Mouse (Mus musculus): ENCODE data around the gene Mybphl. TPM values are rescaled to one million over a fixed set of nuclear protein-coding genes. Genes with fewer than 3 reads are reported as not detected.

Gene Mybphl
- polyA plus RNA-seq, 1 experiment, result 0.06 TPM

DNA sequence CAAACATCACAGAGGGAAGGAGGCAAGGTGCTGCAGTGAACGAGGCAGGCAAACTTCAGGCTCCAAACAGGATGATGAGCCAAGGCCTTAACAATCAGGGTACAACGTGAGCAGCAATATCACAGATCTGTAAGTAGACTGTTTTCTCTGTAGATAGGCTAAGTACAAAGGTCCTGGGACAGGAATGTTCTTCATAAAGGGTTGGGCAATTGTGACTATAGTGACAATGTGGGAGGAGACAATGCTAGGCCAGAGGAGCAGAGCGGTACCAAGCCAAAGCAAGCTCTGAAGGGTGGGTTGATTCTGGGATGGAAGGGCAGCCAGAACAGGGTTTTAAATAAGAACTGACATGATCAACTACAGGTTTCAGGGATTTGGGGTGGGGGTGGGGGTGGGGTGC is 3.1 kb downstream of the Mybphl start:
- no peak for DNase-seq (ENCODE audit: extremely low spot score in 1 of 2, low spot score in 1 of 2)

DNA sequence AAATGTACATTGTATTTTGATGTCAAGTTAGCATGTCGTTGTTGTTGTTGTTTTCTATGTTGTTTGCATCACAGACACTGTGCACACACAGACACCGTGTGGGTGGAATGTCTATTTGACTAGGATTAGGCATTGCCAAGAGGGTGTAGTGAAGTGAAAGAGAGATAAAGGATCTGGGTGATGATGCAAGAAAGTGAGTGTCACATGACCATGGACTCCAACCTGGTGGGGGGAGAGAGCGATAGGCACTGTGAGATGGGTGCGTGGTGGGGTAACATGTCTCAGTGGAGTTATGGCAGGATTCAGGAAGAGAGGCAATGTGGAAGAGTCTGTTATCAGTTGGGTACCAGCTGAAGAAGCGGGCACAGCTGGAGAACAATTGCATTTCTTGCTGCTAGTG is 4.0 kb downstream of the Mybphl start:
- no peak for DNase-seq (ENCODE audit: extremely low spot score in 1 of 2, low spot score in 1 of 2)

DNA sequence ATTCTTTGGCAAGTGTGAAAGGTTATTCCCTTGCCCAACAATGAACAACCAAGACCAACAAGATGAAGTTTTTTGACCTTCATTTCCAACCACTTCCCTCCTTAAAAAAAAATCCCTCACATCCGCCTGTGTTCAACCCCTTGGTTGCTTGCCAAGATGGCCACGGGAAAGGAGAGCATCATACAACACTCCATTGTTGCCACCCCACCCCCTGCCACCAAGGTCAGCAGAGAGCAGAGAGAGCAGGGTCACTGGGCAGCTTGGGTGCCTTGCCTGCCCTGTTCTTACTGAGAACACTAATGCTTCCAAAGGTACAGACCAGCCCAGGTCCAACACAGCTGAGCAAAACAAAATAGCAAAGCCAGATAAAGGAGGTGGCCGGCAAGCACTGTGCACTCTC is 7.6 kb downstream of the Mybphl start:
- DNase-seq (ENCODE audit: extremely low spot score in 1 of 2, low spot score in 1 of 2), result no peak

DNA sequence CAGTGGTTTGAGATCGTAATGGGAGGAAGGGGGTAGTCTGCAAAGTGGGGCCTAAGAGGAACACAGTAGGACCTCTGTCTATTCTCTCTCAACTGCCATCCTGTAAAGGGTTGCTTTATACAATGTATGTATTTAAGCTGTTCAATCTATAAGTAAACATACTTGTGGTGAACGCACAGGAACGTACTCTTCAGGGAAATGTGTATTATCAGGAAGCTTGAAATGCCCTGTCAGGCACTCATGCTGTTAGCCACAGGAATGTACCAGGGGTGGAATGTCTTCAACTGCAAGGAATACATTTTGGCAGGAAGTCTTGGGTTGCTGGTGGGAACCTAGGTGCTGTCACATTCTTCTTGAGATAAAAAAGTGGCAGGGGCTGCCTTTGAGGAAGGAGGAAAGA is 8.0 kb downstream of the Mybphl start:
- no peak for DNase-seq (ENCODE audit: extremely low spot score in 1 of 2, low spot score in 1 of 2)

DNA sequence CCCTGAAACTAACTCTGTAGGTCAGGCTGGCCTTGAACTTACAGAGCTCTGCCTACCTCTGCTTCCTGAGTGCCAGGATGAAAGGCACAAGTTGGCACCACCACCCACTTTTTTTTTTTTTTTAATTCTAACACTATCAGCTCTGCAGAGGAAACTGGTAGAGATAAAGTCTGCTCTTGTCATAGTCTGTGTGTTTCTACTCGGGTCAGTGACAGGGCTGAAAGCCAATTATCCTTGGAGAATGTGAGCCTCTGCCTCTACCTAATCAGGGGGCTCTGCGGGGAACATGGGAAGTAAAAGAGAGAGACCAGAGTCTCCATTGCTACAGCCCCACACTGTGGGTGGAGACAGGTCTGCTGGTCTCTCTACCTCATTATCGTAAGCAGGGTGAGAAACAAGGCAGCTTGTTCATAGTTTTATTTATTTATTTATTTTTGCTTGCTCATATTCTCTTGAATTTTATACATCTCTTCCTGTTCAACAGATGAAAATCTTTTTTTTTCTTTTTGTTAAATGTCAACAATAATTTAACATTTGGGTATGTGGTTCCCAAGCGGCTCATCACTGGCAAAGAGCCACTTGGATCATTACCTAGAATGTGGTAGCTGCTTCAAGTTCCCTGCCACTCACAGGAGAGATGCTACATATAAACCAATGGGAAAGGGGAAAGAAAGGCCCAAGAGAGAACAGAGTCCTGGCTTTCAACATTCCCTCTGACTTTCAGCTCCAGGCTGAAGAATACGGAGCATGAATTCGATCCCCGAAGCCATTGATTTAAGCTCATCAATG is 14.4 kb downstream of the Mybphl start:
- peak in 1 of 2 experiments; percentile 51 for DNase-seq (ENCODE audit: extremely low spot score in 1 of 2, low spot score in 1 of 2)

DNA sequence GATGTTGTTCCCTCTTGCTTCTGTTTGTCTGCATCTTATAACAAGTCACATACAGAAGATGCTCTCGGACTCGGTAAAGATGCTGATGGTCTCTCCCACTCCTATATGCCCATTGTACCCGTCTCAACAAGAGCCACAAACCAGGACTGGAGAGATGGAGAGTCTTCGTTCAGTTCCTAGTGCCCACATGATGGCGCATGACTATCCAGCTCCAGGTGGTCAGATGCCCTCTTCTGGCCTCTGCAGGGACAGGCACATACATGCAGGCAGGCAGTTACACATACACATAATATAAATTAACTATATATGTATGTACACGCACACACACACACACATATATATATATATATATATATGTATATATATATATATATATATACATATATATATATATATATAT is 16.0 kb downstream of the Mybphl start:
- DNase-seq (ENCODE audit: extremely low spot score in 1 of 2, low spot score in 1 of 2), result no peak

DNA sequence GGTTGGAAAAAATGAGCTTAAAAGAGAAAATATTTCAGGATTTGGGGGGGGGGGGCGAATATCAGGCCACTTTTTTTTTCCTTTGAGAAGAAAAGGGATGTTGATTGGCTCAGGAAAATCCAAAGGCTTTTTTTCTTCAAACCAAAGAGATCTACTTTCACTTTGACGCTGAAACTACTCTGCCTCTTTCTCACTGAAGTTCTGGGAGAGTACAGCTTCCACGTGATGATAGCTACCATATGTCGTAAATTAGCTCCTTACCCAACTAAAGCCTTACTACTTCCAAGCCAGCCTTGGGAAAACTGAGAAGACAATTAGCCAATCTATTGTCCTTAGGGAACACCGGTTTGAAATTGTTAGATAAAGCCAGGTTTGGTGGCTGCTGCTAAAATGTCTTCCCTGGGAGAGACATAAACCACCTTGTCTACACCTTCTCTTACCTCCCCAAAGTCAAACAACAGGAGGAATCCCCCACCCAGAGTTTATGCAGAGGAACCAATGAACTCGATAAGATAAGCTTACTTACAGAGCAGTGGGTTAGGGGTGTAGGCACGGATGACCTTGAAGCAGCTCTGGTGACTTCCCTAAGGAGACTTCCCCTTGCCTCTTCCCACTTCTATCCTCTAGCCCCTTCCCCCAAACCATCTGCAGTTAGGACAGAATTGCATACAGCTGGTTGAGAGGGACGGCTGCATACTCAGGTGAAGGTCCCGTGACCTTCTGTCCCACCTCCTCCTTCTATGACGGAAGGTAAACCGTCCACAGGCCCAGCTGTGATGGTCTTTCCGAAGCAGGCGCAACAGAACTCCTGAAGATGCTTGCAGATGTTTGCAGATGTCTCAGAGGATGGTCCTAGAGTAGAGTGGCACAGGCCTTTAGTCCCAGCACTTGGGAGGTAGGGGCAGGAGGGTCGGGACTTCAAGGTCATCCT is 17.5 kb downstream of the Mybphl start:
- peak in 1 of 2 experiments; percentile 60 for DNase-seq (ENCODE audit: extremely low spot score in 1 of 2, low spot score in 1 of 2)

DNA sequence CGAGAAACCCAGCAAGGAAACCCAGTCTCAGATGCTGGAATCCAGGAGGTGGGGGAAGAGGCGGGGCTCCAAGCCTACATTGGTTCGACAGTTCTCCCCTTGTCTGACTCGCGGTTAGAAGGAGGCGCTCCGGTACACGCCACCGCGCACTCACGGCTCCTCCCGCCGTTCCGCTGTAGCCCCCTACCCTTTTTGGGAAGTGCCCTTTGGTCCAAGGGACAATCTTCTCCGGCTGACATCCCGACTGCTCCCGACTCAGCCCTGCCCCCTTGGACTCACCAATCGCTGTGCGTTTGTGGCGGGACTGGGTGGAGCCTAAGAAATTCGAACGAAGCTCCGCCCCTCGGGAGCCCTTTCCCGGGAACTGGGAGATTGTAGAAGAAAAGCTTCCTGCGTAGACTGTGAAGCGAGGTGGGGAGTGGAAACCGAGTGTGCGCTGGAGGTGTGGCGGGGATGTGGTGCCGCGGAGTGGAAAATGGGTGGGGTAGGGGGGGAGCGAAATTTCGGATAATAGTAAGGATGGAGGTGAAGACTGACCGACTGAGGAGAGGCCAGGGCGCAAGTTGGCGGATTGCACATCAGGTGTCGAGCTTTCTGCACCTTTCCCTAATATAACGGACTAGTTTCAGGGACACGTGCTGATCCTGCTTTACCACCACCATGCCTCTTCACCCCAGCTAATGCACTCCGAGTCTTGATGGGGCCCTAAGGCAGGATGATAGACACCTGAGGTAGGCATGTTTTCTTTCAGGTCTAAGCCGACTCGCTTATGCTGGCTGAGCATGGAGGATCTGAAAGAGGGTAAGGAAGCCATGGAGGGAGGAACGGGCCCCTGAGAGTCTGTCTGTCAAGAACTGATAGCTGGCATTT is 19.0 kb downstream of the Mybphl start, which contains the start of gene Psrc1:
Gene Psrc1, plus strand, starts transcription at position 355 of the 870 bp plus-strand sequence.
- peak; percentile 80 to 90 for DNase-seq (ENCODE audit: extremely low spot score in 1 of 2, low spot score in 1 of 2)

DNA sequence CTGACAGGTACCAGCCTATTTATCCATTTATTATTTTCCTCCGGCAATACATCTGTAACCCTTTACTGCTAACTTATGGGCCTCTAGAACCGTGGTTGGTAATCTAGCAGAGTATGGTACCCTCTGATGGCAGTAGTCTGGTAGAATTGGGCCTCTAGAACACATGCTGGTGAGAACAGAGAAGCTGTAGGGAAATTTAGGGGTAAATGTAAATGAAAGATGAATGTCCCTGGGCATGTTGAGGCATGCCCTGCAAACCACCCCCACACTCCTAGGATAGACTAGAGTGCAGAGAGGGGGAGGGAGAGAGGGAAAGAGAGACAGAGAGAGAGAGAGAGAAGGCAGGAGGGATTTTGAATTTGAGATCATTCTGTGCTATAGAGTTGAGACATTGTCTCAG is 19.7 kb downstream of the Mybphl start:
- no peak for DNase-seq (ENCODE audit: extremely low spot score in 1 of 2, low spot score in 1 of 2)

DNA sequence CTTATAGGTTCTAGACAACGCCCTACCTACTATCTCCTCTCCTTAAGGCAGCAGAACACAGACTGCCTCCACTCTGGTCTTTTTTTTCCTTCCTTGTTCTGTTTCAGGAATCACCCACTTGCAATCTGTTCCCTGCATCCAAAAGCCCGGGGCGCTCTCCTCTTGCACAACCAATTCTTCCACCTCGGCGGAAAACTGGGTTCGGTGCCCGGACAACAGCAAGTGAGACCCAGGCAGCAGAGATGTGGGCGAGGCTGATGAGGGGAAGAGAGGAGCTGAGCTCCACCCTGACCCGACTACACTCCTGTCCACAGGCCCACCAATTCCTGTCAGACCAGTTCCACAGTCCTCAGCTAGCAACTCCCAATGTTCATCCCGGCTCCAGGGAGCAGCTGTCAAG is 21.5 kb downstream of the Mybphl start:
- peak; percentile 71 to 86 for DNase-seq (ENCODE audit: extremely low spot score in 1 of 2, low spot score in 1 of 2)

DNA sequence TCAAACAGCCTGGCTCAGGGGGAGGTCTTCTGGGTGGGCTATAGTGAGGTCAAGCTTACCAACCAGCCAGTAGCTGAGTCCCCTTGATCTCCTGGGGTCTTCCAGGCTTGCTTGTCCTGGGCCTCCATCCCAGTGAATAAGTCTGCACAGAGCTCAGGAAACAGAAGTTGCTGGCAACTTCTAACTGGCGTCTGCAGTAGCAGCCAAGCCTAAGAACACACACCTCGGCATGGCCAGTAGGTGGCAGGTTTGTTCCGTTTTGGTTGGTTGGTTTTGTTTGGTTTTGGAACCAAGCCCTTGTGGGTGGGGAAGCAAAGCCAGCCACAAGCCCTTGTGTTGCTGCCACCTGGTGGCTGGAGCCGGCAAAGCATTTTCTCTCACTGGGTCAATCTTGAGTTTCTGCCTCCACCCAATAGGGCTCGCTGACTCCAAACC is 24.4 kb downstream of the Mybphl start:
- peak; percentile 92 to 99 for DNase-seq (ENCODE audit: extremely low spot score in 1 of 2, low spot score in 1 of 2)

DNA sequence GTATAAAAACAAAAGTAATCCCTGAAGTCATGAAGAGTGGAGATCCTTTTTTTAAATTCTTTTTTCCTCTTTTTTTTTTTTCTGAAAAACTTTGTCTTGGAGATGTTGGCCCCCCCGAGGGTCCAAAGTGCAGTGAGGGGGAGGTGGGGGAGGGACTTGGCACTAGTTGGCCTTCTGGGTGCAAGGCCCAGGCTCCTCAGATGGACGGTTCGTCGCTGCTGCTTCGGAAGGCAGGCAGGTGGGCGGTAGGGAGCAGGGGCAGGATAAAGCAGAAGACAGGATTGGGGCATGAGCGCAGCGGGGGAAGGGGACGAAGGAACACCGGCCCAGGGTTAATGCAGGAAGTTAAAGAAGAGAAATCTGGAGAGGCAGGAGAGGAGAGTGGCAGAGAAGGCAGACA is 27.6 kb downstream of the Mybphl start:
- DNase-seq (ENCODE audit: extremely low spot score in 1 of 2, low spot score in 1 of 2), result no peak

DNA sequence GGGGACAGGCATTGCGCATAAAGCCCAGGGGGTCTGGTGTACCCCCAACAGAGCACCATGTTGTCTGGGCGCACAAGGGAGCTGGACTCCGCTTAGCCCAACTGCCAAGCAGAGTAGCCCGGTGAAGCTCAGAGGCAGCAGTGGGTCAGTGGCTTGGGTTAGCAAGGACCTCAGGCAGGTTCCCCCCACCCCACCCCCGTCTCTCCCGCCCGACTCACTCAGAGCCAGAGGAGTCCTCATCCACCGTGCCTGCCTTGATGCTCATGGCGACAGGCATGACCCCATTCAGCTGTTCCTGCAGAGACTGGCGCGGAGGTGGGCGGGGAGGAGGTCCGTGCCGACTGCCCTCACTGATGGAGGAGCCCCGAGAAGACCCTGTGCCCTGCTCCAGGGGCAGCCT is 28.1 kb downstream of the Mybphl start:
- DNase-seq (ENCODE audit: extremely low spot score in 1 of 2, low spot score in 1 of 2), result no peak

DNA sequence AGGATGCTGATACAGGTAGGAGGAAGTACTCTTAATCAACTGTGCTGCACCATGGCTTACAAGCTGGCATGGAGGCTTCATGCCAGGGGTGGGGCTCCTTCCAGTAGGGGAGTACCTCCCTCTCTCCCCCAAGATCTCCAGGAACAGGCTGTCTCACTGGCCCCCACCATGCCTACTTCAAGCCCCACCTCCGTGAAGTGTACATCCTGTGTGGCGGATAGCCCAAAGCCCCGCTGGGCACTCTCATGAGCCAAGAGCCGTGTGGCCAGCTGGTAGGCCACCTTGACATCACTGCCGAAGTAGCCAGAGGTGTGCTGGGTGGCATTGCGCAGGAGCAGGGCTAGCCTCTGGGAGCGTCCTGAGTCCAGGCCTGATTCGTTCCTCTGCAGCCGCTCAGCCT is 33.6 kb downstream of the Mybphl start:
- no peak for DNase-seq (ENCODE audit: extremely low spot score in 1 of 2, low spot score in 1 of 2)

DNA sequence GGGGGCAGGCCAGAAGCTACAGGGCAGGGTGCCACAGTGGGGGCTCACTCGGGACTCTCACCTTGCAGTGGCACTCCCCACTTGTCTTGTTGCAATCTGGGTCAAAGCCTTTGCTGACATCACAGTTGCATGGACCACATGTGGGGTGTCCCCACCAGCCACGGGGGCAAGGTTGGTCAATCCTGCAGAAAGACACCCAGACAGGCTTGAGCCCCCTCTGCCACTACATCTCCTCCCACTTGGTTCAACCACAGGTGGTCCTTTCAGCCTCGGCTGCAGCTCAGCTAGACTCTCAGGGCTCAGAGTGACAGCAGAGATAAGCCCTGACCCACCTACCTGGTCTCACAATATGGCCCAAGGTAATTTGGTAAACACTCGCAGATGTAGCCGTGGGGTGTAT is 35.7 kb downstream of the Mybphl start:
- DNase-seq (ENCODE audit: extremely low spot score in 1 of 2, low spot score in 1 of 2), result no peak

DNA sequence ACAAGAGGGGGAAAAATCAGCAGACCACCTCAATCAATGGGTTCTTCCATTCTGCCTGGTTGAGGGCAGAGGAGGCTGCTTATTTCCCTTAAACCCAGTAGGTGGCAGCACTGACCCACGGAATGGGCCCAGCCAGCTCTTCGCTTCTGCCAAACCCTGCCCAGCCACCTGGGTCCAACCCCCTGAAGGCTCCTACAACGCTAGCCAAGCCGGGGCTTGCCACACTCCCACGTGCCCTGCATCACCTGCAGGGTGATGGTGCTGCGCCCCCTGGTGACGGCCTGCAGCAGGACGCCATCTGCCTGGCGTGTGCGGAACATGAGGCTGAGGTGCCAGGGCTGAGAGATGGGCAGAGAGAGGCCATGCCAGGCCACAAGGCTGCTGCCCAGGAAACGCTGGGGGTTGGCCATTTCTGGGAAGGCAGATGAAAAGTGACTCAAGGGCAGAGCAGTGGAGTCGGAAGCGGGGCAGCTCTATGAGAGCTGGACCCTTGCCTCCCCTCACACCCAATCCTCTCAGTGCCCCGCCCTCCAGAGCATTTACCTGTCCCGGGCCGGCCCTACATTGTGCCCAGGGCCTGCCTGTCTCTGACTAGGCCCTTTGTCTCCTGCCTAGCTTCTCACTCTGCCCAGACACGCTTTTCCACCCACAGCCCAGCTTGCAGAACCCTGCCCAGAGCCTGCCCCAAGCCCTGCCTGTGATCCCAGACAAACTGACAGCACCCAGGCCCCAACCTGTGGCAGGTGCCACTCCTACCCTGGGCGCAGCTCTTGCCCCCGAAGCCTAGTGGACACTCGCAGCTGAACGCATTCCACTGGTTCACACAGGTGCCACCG is 37.2 kb downstream of the Mybphl start:
- DNase-seq (ENCODE audit: extremely low spot score in 1 of 2, low spot score in 1 of 2), result peak; percentile 69 to 88

DNA sequence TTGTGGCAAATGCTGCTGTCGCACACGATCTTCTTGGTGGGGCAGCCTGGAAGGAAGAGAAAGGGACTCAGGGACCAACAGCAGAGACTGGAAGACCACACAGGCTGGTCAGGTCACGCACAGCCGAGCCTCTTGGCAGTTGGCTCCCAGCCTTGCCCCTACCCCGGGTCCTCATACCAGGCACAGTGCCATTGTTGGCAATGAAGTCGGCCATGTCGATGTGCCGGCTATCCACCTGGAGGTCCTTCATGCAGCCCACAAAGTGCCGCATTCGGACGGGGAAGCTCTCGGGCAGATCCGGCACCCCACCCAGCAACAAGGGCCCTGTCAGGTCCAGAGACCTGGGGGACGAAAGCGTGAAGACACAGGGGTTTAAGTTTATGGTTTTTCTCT is 37.8 kb downstream of the Mybphl start:
- no peak for DNase-seq (ENCODE audit: extremely low spot score in 1 of 2, low spot score in 1 of 2)

DNA sequence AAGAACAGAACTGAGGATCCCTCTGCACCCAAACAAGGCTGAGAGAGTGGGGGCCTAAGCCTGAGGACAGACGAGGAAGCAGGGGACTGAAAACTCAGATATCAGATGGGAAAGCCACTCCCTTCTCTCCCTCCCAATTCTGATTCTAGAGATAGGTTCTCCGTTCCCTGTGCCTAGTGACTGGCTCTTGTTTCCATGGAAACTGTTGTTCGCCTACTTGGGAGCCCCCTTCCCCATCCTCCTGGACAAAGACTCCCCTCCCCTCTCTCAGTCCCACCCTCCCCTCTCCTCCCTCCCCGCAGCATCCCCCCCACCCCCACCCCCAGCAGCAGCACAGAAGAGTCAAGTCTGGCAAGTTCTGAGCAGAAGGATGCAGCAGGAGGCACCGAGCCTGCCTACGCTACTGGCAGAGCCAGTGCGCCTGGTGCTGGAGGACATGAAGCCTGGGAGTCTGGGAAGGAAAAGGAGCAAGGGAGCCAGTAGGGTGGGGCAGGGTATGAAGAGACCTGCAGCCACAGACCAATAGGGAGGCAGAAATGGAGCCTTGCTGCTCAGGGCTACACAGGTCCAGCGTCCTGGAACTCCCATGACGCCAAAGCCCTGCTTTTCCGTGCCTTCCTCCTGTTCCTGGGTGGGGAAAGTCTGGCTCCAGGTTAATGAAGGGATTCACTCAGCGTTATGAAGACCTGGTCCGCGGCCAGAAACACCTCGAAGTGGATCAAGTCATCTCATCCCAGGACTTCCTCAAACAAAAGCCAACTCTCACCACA is 41.0 kb downstream of the Mybphl start:
- peak; percentile 62 to 76 for DNase-seq (ENCODE audit: extremely low spot score in 1 of 2, low spot score in 1 of 2)

DNA sequence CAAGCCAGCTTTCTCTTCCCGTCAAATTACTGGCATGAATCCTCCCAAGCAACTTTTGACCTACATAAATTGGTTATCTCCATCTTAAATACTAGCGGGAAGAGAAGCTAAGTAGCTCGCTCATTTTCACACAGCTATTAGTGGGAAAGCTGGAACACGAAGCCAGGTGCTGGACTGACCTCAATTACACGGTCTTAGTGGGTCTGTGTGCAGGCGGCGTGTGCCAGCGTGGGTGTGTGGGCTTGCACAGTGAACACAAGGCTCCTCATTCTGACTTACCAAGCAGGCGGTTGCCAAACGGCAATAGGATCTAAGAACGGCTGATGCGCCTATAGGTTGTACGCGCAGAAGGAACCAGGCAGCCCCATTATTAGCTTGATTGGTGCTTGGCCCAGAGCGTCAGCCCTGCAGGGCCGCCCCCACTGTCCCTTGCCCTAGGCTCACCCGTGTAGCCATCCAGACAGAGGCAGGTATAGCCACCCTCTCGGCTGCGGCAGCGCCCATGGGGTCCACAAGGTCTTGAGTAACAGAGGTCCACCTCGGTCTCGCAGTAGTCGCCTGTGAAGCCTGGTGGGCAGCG is 41.7 kb downstream of the Mybphl start:
- DNase-seq (ENCODE audit: extremely low spot score in 1 of 2, low spot score in 1 of 2), result peak in 1 of 2 experiments; percentile 58

Data from frontal cortex, adult 2 months (tissue).